Mouse (Mus musculus) cortical plate, adult 2 months (tissue): Measurements from ENCODE around the gene Dynlt1b. TPM values are rescaled to one million over a fixed set of nuclear protein-coding genes. Genes with fewer than 3 reads are reported as not detected.
"Not testable (repeated sequence)": the region's sequence is repeated elsewhere in the genome, so short reads cannot be mapped to it uniquely, and the experiment has no call there.

Experiments used
- H3K27ac ChIP-seq: fragments of 200-500 bp; 2 replicates; pipeline ENCODE4 v1.5.1; 2012; ENCODE audit warnings: low read length, control low read depth, inconsistent platforms; ENCODE audit not compliant: insufficient read depth
- H3K4me1 ChIP-seq: fragments of 200-500 bp; 2 replicates; pipeline ENCODE4 v1.6.1; 2011; ENCODE audit warnings: low read length; ENCODE audit not compliant: control insufficient read depth, insufficient read depth
- H3K4me3 ChIP-seq: fragments of 200-500 bp; 2 replicates; pipeline ENCODE4 v1.5.1; 2011; ENCODE audit warnings: mild to moderate bottlenecking, low read length, control low read depth; ENCODE audit not compliant: insufficient read depth
- CTCF ChIP-seq: fragments of 200-500 bp; IDR thresholded peaks from 2 replicates; pipeline ENCODE4 v1.5.1; 2011; ENCODE audit warnings: mild to moderate bottlenecking, control low read depth, low read length; ENCODE audit not compliant: insufficient read depth; ENCODE audit errors: extremely low read depth
- polyA plus RNA-seq: library from polyadenylated mRNA; depleted of rRNA; stranded (reverse); fragments of >200 nt; gene quantifications from 2 replicates; pipeline ENCODE4 v1.2.3, GENCODE M21; 2012; rRNA removed

The Dynlt1b gene
- polyA plus RNA-seq, 1 experiment, result 86.0 TPM

DNA sequence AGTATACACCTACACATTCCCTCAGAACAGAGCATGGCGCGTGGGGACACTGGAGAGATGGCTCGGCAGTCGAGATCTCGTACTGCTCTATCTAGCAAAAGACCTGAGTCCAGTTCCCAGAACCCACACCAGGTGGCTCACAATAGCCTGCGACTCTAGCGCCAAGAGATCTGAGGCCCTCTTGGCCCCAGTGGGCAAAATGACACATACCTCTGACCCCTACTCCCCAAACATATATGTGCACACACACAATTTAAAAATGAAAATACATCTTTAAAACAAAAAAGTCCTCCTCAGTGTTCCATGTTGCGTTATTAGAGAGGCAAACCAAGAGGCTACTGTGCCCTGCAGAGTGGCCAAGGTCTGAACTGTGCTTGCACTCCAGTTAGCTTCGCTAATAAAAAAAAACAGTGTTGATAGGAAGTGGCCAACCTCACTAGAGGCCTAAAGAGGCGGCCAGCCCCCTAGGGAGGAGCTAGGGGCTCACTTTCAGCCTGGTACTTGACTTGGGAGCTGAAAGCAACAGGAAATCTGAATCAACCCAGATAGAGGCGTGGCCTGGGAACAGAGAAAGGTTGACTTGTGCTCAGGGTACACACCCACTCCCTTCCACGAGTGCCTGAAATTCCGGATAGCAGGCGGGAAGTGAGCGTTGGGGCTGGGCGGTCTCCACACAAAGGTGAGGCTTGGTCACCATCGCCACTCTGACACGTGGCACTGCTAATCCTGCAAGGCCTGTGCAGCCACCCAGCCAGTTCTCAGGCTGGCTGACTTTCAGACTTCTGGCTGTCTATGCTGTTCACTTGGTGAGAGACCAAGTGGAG lies 37.9 kb downstream of the Dynlt1b start:
- not testable (repeated sequence) for H3K4me1 ChIP-seq, H3K4me3 ChIP-seq, H3K27ac ChIP-seq
- 0 out of 2 replicates have a peak, but pooled peaks have one; percentile 0 for TF ChIP-seq CTCF

GRCm38 (mm10) chr17:6470031-6470430 lies 40.1 kb downstream of the Dynlt1b start:
- not testable (repeated sequence) for H3K4me1 ChIP-seq, H3K27ac ChIP-seq, H3K4me3 ChIP-seq

DNA sequence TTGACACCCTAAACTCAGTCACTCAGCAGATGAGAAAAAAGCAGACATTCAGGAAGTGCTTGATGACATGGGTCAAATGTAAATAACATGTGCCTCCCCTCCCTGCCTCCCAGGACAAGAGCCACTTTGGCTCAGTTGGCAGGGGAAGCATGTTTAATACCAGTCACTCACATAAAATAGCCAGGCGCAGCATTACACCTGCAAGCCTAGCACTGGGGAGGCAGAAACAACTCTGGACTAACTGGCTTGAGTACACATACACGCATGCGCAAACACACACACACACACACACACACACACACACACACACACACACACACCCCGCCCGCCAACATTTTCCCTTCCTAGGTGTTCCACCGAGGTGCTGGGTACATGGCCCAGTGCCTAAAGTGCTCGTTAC lies 40.8 kb downstream of the Dynlt1b start:
- not testable (repeated sequence) for H3K4me1 ChIP-seq, H3K4me3 ChIP-seq, H3K27ac ChIP-seq

GRCm38 (mm10) chr17:6475270-6475669 lies 45.4 kb downstream of the Dynlt1b start:
- H3K4me3 ChIP-seq, H3K4me1 ChIP-seq, H3K27ac ChIP-seq: not testable (repeated sequence)

GRCm38 (mm10) chr17:6475913-6476312 lies 46.0 kb downstream of the Dynlt1b start:
- H3K4me1 ChIP-seq, H3K27ac ChIP-seq: not testable (repeated sequence)
- peak overlapping the region; percentile 51; the same call in 1 of the 2 replicates for H3K4me3 ChIP-seq

DNA sequence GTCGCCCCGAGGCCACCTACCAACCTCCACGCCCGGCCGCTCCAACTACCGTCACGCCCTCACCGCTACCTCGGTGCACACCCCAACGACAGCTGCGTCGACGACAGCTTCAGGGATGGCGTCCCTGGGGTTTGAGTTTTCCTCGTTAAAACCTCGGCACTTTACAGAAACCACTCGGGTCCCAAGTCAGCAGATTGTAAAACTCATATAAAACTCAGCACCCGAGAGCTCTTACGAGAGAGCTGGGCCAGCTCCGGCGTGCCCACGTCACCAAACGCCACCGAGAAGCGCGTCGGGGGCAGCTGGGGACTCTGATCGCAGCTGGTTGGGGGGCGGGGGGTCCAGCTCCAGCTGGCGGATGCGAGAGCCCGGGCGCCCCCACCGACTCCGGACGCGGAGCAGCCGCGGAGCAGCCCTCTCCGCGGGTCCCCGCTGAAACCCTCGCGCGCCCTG lies 46.6 kb downstream of the Dynlt1b start:
- H3K27ac ChIP-seq, H3K4me1 ChIP-seq: not testable (repeated sequence)
- peak overlapping the region; percentile 51 for H3K4me3 ChIP-seq

- peak overlapping the region; percentile 51 for H3K4me3 ChIP-seq
- H3K27ac ChIP-seq, H3K4me1 ChIP-seq: not testable (repeated sequence)
These were observed 47.1 kb downstream of the Dynlt1b start for GRCm38 (mm10) chr17:6477026-6477425.

GRCm38 (mm10) chr17:6480855-6481589 lies 51.1 kb downstream of the Dynlt1b start:
- H3K4me3 ChIP-seq, H3K4me1 ChIP-seq, H3K27ac ChIP-seq: not testable (repeated sequence)

DNA sequence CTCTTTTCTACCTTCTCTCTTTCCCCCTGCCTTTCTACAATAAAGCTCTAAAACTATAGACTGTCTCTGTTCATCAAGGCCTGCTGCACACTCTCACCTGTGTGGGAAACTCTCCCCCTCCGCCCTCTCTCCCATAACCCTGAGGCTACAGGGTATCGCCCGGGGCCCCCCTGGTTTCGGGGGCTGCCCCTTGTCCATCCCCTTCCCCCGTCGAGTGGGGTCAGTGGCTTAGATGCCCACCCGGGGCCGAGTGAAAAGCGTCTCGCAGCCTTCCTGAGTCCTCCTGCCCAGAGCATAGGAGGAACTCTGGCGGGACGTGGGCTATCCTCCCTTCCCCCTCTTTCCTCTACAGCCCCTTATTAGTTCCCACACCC lies 51.7 kb downstream of the Dynlt1b start:
- not testable (repeated sequence) for H3K4me1 ChIP-seq, H3K4me3 ChIP-seq, H3K27ac ChIP-seq

GRCm38 (mm10) chr17:6482248-6482647 lies 52.3 kb downstream of the Dynlt1b start:
- not testable (repeated sequence) for H3K4me3 ChIP-seq, H3K27ac ChIP-seq, H3K4me1 ChIP-seq

Other genes starting within 250 kb of the Dynlt1b start
- 67.3 and 70.8 TPM in 2 replicates for gene Tmem181a, start 173.3 kb upstream of the Dynlt1b start, polyA plus RNA-seq
- 10.5 and 10.9 TPM in 2 replicates for gene Dynlt1a, start 112.6 kb upstream of the Dynlt1b start, polyA plus RNA-seq
- gene Dynlt1c, start 171.6 kb downstream of the Dynlt1b start, polyA plus RNA-seq, result 10.6 and 10.7 TPM in 2 replicates
- 15.8 and 20.6 TPM in 2 replicates for gene Dynlt1f, start 225.8 kb downstream of the Dynlt1b start, polyA plus RNA-seq
- 0.13 and 0.15 TPM in 2 replicates for gene Sytl3, start 229.0 kb downstream of the Dynlt1b start, polyA plus RNA-seq